ENCODE assay signal across 14 mouse cellular contexts in the genomic region with DNA sequence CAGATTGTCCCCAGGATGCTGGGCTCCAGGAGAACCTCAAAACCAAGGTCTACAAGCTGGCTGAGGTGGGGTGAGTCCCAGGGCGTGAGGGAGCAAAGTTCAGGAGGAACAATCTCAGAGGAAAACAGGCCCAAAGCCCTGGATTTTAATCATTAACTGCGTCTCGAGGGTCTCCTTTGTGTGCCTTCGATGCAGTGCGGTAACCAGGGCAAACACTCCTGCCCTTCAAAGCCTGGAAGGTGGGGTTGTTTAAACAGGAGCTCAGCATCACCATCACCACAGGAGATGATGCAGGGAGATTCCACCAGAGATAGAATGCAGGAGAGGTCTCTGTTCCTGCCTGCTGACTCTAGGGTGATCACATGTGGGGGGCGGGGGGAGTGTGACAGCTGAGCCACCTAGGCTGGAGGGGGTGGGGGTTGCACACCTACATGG. TPM values are rescaled to one million over a fixed set of nuclear protein-coding genes. Genes with fewer than 3 reads are reported as not detected.
DNase-seq lines count a peak whose midpoint lies in the region; ATAC-seq and TF ChIP-seq lines count a peak whose summit lies in the region.
"Had no signal": no experiment of that assay in that cellular context is flagged by ENCODE, and none has a peak within 500 bp of the region (broad histone marks: within the 10 kb centered on the region; RNA-seq: fewer than 3 reads in every experiment).

No protein-coding gene starts in this region.

- H3K27ac ChIP-seq in thymus, adult 2 months (ENCODE audit: control insufficient read depth, insufficient read depth, low read length): no peak overlapping the region
- H3K27ac ChIP-seq in limb, embryonic 11.5 days (replicated peaks; ENCODE audit: low read depth, low read length): peak overlapping the region; percentile 47; the same call in 1 of the 2 replicates
- H3K27ac ChIP-seq: left cerebral cortex, adult 2 months; neural tube, embryonic 12.5 days had no signal

- H3K4me1 ChIP-seq in thymus, adult 2 months (replicated peaks; ENCODE audit: control insufficient read depth, insufficient read depth, low read length): peaks cover 42% of the 10 kb centered on the region
- H3K4me1 ChIP-seq in limb, embryonic 11.5 days (ENCODE audit: control insufficient read depth, insufficient read depth, low read length): peaks cover 58% of the 10 kb centered on the region

- no peaks in the 10 kb centered on the region for H3K9me3 ChIP-seq in limb, embryonic 11.5 days (ENCODE audit: control insufficient read depth, low read length)
- H3K9me3 ChIP-seq: neural tube, embryonic 12.5 days had no signal

- H3K4me3 ChIP-seq in thymus, adult 2 months (ENCODE audit: control insufficient read depth, insufficient read depth, low read length): no peak overlapping the region
- H3K4me3 ChIP-seq in limb, embryonic 11.5 days (ENCODE audit: low read depth, low read length): no peak overlapping the region
- H3K4me3 ChIP-seq: left cerebral cortex, adult 2 months; neural tube, embryonic 12.5 days had no signal

- no peaks in the 10 kb centered on the region for H3K36me3 ChIP-seq in thymus, adult 2 months (ENCODE audit: control insufficient read depth, insufficient read depth, low read length)
- no peaks in the 10 kb centered on the region for H3K36me3 ChIP-seq in limb, embryonic 11.5 days (ENCODE audit: control insufficient read depth, insufficient read depth, low read length)
- H3K36me3 ChIP-seq: neural tube, embryonic 12.5 days had no signal

- no peak for TF ChIP-seq CTCF in thymus, adult 2 months (IDR thresholded peaks at IDR 0.05; ENCODE audit: borderline replicate concordance, control insufficient read depth, extremely low read depth, insufficient read depth, low read length, poor library complexity)

- WGBS in thymus, adult 2 months: 46% methylated on average over 6 of the region's 6 CpGs
- WGBS in limb, embryonic 11.5 days: 34% methylated on average over 6 of the region's 6 CpGs

- H3K27me3 ChIP-seq in thymus, adult 2 months (ENCODE audit: control insufficient read depth, insufficient read depth, low read length): no peaks in the 10 kb centered on the region
- H3K27me3 ChIP-seq in limb, embryonic 11.5 days (ENCODE audit: control insufficient read depth, insufficient read depth, low read length): no peaks in the 10 kb centered on the region
- H3K27me3 ChIP-seq: neural tube, embryonic 12.5 days had no signal

- ATAC-seq in limb, embryonic 11.5 days (ENCODE audit: insufficient number of reproducible peaks, low FRiP score, low TSS enrichment, low read depth): no peak

- 0 out of 2 replicates have a peak overlapping the region, but pooled peaks have one; percentile 8 for H3K4me2 ChIP-seq in limb, embryonic 11.5 days (ENCODE audit: low read depth, severe bottlenecking)
- H3K4me2 ChIP-seq: neural tube, embryonic 12.5 days had no signal

- TF ChIP-seq POLR2A in thymus, adult 2 months (IDR thresholded peaks at IDR 0.05; ENCODE audit: control insufficient read depth, extremely low read depth, insufficient read depth, low read length, poor library complexity): no peak

- no peak overlapping the region for H3K9ac ChIP-seq in limb, embryonic 11.5 days (ENCODE audit: low read length)
- H3K9ac ChIP-seq: neural tube, embryonic 12.5 days had no signal

- DNase-seq in thymus, postnatal 14 days: peak; percentile 38
- no peak for DNase-seq in thymus, adult 2 months
- DNase-seq in kidney, adult 11 months: peak; percentile 51
- DNase-seq in limb, embryonic 11.5 days (ENCODE audit: low spot score): no peak
- DNase-seq in yolk sac, embryonic 10.5 days (ENCODE audit: low spot score): peak; percentile 89
- DNase-seq in adrenal gland, adult 2 months: no peak
- no peak for DNase-seq in embryo, embryonic 9.5 days (ENCODE audit: extremely low spot score)
- DNase-seq: cerebellum, postnatal 25 days; right cerebral cortex, postnatal 25 days had no signal

RNA-seq across cellular contexts. Expression of a gene that starts 16.5 kb away (rescaled TPM):
- 0.03 TPM in 1 of 2 replicates, not detected in the other for polyA plus RNA-seq in thymus, adult 2 months (2012; rRNA removed)
- polyA plus RNA-seq in limb, embryonic 11.5 days (2014; fragmentation: Nextera tagmentation; extraction: Ambion mirVana): 3.7 and 4.0 TPM in 2 replicates
- total RNA-seq in adrenal gland, adult 2 months (2021): not detected
- 0.01 TPM in 1 of 2 replicates, not detected in the other for polyA plus RNA-seq in adrenal gland, adult 2 months (2012; rRNA removed)
- polyA plus RNA-seq: gonadal fat pad, adult 2 months had no signal

RNA-seq across cellular contexts. Expression of a gene that starts 32.2 kb away (rescaled TPM):
- not detected in 2 replicates for polyA plus RNA-seq in thymus, adult 2 months (2012; rRNA removed)
- 0.37 and 0.67 TPM in 2 replicates for polyA plus RNA-seq in limb, embryonic 11.5 days (2014; fragmentation: Nextera tagmentation; extraction: Ambion mirVana)
- under 1 TPM in 1 of 2 experiments, not detected in 1; 0.40 TPM for total RNA-seq in adrenal gland, adult 2 months (2021)
- polyA plus RNA-seq in adrenal gland, adult 2 months (2012; rRNA removed): 0.75 TPM in 1 of 2 replicates, not detected in the other
- total RNA-seq: left cerebral cortex, adult 2 months; megakaryocyte progenitor cell, adult 5-6 weeks had no signal
- polyA plus RNA-seq: gonadal fat pad, adult 2 months; urinary bladder, adult 2 months had no signal

RNA-seq across cellular contexts. Expression of a gene that starts 42.9 kb away (rescaled TPM):
- polyA plus RNA-seq in thymus, adult 2 months (2012; rRNA removed): 88.6 and 94.5 TPM in 2 replicates
- polyA plus RNA-seq in limb, embryonic 11.5 days (2014; fragmentation: Nextera tagmentation; extraction: Ambion mirVana): 0.07 and 0.08 TPM in 2 replicates
- not detected for total RNA-seq in adrenal gland, adult 2 months (2021)
- polyA plus RNA-seq in adrenal gland, adult 2 months (2012; rRNA removed): not detected in 2 replicates
- total RNA-seq: left cerebral cortex, adult 2 months; megakaryocyte progenitor cell, adult 5-6 weeks had no signal
- polyA plus RNA-seq: neural tube, embryonic 12.5 days had no signal

Comparison
In these comparisons a context has a peak if more than half of its experiments do, and no peak if none do; other contexts are left out.
1. DNase-seq: peak in thymus, postnatal 14 days (single experiment), kidney, adult 11 months (single experiment) and yolk sac, embryonic 10.5 days (single experiment); none in thymus, adult 2 months (single experiment), limb, embryonic 11.5 days (single experiment), adrenal gland, adult 2 months (single experiment) and embryo, embryonic 9.5 days (single experiment).
2. RNA of a gene that starts 42.9 kb away (polyA plus RNA-seq): 88.6 to 94.5 TPM in thymus, adult 2 months; 0.07 to 0.08 TPM in limb, embryonic 11.5 days and not detected in adrenal gland, adult 2 months; every median in the first group is over 10 times any median in the second.